Mouse (Mus musculus) heart, embryonic 10.5 days (tissue): ENCODE results near the gene Nkx1-1. TPM values are rescaled to one million over a fixed set of nuclear protein-coding genes. Genes with fewer than 3 reads are reported as not detected.

Experiments used
- DNase-seq: peaks from one replicate; pipeline ENCODE4 v3.0.0-alpha.2; 2017; ENCODE audit warnings: low spot score
- H3K27ac ChIP-seq: fragments of 300-500 bp; sonication (generic); 2 replicates; pipeline ENCODE4 v1.5.1; 2016; ENCODE audit warnings: mild to moderate bottlenecking
- H3K27me3 ChIP-seq: fragments of 300-500 bp; sonication (generic); 2 replicates; pipeline ENCODE4 v1.6.1; 2016; ENCODE audit warnings: mild to moderate bottlenecking; ENCODE audit not compliant: poor library complexity, insufficient read depth, severe bottlenecking
- H3K36me3 ChIP-seq: fragments of 300-500 bp; sonication (generic); 2 replicates; pipeline ENCODE4 v1.6.1; 2016; ENCODE audit warnings: mild to moderate bottlenecking, moderate library complexity
- H3K4me1 ChIP-seq: fragments of 300-500 bp; sonication (generic); 2 replicates; pipeline ENCODE4 v1.6.1; 2016; ENCODE audit warnings: mild to moderate bottlenecking
- H3K4me3 ChIP-seq: fragments of 300-500 bp; sonication (generic); 2 replicates; pipeline ENCODE4 v1.5.1; 2016; ENCODE audit warnings: mild to moderate bottlenecking, moderate library complexity
- H3K9me3 ChIP-seq: fragments of 300-500 bp; sonication (generic); 2 replicates; pipeline ENCODE4 v1.6.1; 2016; ENCODE audit warnings: mild to moderate bottlenecking, moderate library complexity
- WGBS: fragments of 180-500 bp; shearing (Covaris S2); methylation state at CpG from one replicate; pipeline ENCODE4 v1.1.7; 2016; 5-methylcytosine and 5-hydroxymethylcytosine counted together
- polyA plus RNA-seq: library from polyadenylated mRNA; unstranded; fragments of >200 nt; fragmentation: Nextera tagmentation; extraction: Ambion mirVana; gene quantifications from 2 replicates; pipeline ENCODE4 v1.2.1, GENCODE M21; 2016

Gene Nkx1-1
- polyA plus RNA-seq, result not detected in 2 replicates

DNA sequence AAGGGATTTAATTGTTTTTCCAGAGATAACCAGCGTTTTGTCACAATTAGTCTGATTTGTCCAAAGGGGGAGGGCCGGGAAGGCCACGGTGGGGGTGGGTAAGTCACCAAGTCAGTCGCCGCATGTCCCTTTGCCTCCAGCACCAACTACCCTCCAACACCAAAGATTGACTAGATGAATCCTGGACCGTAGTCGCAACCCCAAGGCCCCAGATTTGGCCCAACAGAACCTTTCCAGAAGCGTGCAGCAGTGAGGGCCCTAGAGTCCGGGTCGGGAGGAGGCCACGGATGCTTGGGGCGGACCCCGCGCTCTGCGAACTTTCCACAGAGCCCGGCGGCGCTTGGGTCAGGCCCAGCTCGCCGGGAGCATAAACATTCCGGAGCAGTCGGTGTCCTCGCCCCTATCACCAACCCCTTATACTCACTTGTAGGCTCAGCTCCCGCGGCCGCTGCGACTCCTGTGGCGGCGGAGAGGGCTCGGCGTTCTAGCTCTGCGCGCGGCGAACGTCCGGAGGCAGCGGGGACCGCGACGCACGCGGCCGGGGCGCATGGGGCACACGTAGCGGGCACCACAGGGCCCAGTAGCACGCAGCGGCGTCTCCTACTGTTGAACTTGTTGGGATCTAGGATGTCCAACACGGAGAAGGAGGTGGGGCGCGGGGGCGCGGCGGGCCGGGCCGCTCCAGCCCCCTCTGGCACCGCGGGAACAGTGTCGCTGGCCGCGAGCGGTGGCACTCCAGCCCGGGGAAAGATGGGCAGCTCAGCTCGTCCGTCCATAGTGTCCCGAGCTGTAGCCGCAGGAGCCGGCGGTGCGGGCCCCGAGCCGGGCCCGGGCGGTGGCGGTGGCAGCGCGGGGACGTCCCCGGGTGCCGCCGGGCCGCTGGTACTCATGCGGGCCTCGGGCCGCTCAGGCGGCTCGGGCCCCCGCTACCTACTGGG lies at the start of gene Nkx1-1:
TSS of gene Nkx1-1 (minus strand) at position 776 of the 938 bp plus-strand sequence.
- Histone ChIP-seq H3K27me3 (peaks cover 100% of the 10 kb centered on the region), H3K27ac (no peak within 1 kb of the TSS), H3K4me1 (peaks cover 50% of the 10 kb centered on the region), H3K9me3 (no peaks in the 10 kb centered on the region), H3K4me3 (peak within 1 kb of the TSS; percentile 49), H3K36me3 (no peaks in the 10 kb centered on the region)
- WGBS, result under 1% methylated on average over 85 of the region's 90 CpGs
- DNase-seq, result no peak

DNA sequence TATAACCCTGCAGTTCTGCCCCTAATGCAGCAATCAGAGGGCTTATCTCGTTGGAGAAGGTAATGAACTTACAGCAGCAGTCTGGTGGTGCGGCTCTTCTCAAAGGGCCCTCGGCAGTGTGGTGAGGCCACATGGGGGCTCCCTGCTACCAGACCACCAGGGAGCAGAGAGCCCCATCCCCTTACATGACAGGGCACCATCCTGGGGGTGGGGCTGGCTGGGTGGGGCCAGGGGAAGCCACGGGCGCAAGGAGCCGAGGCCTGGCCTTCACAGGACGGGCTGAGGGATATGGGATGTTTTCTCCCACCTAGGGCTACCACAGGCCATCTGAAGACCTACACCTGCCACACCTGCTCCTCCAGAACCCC lies 47.5 kb upstream of the Nkx1-1 start:
- Histone ChIP-seq H3K36me3 (no peaks in the 10 kb centered on the region), H3K9me3 (no peaks in the 10 kb centered on the region), H3K27ac (no peak overlapping the region), H3K4me3 (no peak overlapping the region), H3K4me1 (peaks cover 24% of the 10 kb centered on the region), H3K27me3 (peaks cover 57% of the 10 kb centered on the region)
- 29% methylated on average over 7 of the region's 7 CpGs for WGBS
- DNase-seq, result no peak

DNA sequence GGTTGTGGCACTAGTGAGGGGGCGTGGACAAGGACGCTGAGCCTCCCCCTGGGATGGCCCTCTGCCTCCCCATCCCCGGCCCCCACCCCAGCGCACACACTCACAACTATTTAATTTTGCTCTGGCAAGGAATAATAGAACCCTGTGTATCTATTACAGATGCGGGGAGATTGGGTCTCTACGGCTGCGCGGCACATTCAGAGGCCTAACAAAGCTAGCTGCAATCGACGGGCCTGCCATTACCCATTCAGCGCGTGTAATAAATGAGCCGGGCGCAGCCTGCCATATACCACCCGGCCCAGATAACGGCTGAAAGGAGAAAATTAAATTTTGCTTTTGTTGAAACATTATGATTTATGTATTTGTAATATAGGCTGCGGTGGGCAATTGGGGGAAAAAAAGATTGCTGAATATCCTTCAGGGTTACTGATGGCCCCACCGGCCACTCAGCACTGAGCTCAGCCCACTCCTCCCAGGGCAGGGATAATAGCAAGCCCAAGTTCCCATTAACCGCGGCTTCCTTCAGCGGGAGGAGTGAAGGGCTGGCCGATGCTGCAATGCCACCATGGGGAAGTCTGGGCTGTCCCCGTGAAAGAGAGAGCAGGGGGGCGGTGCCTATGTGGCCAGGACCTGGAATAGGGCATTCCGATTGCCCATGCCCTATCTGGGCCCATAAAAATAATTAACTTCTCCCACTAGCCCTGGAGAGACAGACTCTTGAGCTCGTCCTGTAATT lies 47.0 kb upstream of the Nkx1-1 start:
- no peak overlapping the region for H3K4me3 ChIP-seq
- DNase-seq, result no peak
- no peak overlapping the region for H3K27ac ChIP-seq
- WGBS, result 63% methylated on average over 26 of the region's 26 CpGs
- peaks cover 55% of the 10 kb centered on the region for H3K27me3 ChIP-seq
- no peaks in the 10 kb centered on the region for H3K9me3 ChIP-seq
- peaks cover 18% of the 10 kb centered on the region for H3K4me1 ChIP-seq
- no peaks in the 10 kb centered on the region for H3K36me3 ChIP-seq

- Histone ChIP-seq H3K27ac (no peak overlapping the region), H3K9me3 (no peaks in the 10 kb centered on the region), H3K4me3 (no peak overlapping the region), H3K4me1 (peaks cover 6% of the 10 kb centered on the region), H3K36me3 (no peaks in the 10 kb centered on the region), H3K27me3 (peaks cover 60% of the 10 kb centered on the region)
- WGBS, result 68% methylated on average over 11 of the region's 11 CpGs
- no peak for DNase-seq
Measured at GRCm38 (mm10) chr5:33465464-33465863, 31.7 kb upstream of the Nkx1-1 start.

- Histone ChIP-seq H3K27me3 (peaks cover 62% of the 10 kb centered on the region), H3K36me3 (no peaks in the 10 kb centered on the region), H3K4me3 (no peak overlapping the region), H3K4me1 (peaks cover 6% of the 10 kb centered on the region), H3K27ac (no peak overlapping the region), H3K9me3 (no peaks in the 10 kb centered on the region)
- 61% methylated on average over 7 of the region's 7 CpGs for WGBS
- no peak for DNase-seq
Measured at GRCm38 (mm10) chr5:33464390-33464789, 30.6 kb upstream of the Nkx1-1 start.

- 59% methylated on average over 2 of the region's 2 CpGs for WGBS
Measured at GRCm38 (mm10) chr5:33459111-33459510, 25.3 kb upstream of the Nkx1-1 start.

GRCm38 (mm10) chr5:33458132-33458622 lies 24.4 kb upstream of the Nkx1-1 start:
- Histone ChIP-seq H3K4me1 (peaks cover 3% of the 10 kb centered on the region; the same call in 1 of the 2 replicates), H3K36me3 (no peaks in the 10 kb centered on the region), H3K9me3 (no peaks in the 10 kb centered on the region), H3K27me3 (peaks cover 55% of the 10 kb centered on the region), H3K4me3 (no peak overlapping the region), H3K27ac (no peak overlapping the region)
- WGBS, result 63% methylated on average over 3 of the region's 3 CpGs
- DNase-seq, result no peak

More at GRCm38 (mm10) chr5:33459111-33459510, 25.3 kb upstream of the Nkx1-1 start:
- Histone ChIP-seq H3K4me3 (no peak overlapping the region), H3K27ac (no peak overlapping the region), H3K27me3 (peaks cover 57% of the 10 kb centered on the region), H3K4me1 (peaks cover 3% of the 10 kb centered on the region; the same call in 1 of the 2 replicates), H3K36me3 (no peaks in the 10 kb centered on the region), H3K9me3 (no peaks in the 10 kb centered on the region)
- no peak for DNase-seq

DNA sequence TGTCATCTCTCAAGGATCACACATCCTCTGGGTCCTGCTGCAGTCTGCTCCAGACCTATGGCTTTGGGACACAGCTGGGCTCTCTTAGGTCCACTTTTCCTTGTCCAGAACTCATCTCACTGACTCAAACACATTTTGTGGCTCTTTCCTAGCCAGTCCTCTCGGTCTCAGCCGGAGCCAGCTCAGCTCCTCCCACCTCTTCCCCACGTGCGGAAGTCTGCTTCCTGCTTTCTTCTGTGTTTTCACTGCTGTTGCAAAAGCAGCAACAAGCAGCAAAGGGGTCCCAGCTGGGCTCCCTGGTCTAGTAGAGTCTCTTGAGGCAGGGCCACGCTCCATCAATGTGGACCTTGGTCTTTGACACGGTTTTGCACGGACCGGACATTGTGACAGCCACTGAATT lies 22.0 kb upstream of the Nkx1-1 start:
- Histone ChIP-seq H3K9me3 (no peaks in the 10 kb centered on the region), H3K4me3 (no peak overlapping the region), H3K4me1 (peaks cover 3% of the 10 kb centered on the region; the same call in 1 of the 2 replicates), H3K36me3 (no peaks in the 10 kb centered on the region), H3K27me3 (peaks cover 49% of the 10 kb centered on the region), H3K27ac (no peak overlapping the region)
- DNase-seq, result no peak
- 62% methylated on average over 8 of the region's 8 CpGs for WGBS

DNA sequence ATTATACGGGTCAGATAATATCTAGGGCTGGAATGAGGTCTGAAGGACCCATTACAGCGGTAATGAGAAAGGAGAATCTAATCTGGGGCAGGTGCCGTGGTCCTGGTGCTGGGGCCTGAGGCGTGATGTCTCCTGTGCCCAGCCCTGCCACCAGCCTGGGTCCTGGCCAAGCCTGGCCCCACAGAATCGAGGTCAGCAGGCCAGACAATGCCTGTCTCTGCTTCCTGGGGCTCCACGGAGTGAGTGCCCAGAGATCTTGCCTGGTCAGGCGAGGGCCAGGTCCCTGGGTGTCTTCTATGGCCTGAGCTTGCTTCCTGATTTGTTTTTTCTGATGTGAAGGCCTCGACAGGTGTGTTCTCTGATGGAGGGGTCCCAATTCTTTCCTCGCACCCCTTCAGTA lies 10.0 kb upstream of the Nkx1-1 start:
- Histone ChIP-seq H3K27me3 (peaks cover 71% of the 10 kb centered on the region), H3K4me3 (no peak overlapping the region), H3K9me3 (no peaks in the 10 kb centered on the region), H3K4me1 (peaks cover 9% of the 10 kb centered on the region), H3K27ac (no peak overlapping the region), H3K36me3 (no peaks in the 10 kb centered on the region)
- 53% methylated on average over 9 of the region's 9 CpGs for WGBS
- DNase-seq, result no peak

DNA sequence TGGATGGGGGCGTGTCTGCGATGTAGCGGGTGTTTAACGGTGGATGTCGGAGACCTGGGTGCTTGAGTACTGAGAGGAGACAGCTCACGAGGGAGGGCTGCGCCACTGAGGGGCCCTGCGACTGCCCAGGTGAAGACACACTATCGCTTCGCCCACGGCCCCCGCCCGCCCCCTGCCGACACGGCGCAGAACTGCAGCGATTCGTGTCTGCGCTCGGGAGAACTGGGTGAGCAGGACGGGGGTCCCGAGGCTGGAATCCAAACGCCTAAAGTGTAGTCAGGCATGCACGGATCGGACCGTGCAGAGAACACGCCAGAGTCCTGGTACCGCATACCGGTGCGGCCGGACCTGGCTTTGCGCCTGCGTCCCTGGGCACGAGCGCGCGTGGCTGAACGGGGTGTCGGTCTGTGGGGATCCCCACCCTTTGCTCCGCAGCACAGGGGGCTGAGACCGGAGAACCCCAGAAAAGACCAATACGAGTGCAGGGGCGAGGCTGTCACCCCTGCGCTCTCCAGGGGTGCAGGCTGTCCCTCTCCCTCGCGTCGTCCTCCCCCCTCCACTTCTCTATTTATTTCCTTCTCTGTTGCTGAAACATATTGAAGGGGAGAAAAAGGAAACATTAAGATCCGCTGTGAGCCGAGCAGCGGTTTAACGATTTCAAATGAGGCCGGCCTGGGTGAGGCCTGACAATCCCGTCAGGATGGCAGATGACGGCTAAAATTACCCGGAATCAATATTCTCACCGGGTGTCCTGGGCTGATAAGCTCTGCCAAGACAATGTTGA lies 9.3 kb upstream of the Nkx1-1 start:
- Histone ChIP-seq H3K4me1 (peaks cover 13% of the 10 kb centered on the region), H3K36me3 (no peaks in the 10 kb centered on the region), H3K27me3 (peaks cover 77% of the 10 kb centered on the region), H3K27ac (no peak overlapping the region), H3K4me3 (peak overlapping the region; percentile 47), H3K9me3 (no peaks in the 10 kb centered on the region)
- DNase-seq, result peak; percentile 83
- 7% methylated on average over 56 of the region's 56 CpGs for WGBS

- Histone ChIP-seq H3K36me3 (no peaks in the 10 kb centered on the region), H3K9me3 (no peaks in the 10 kb centered on the region), H3K27me3 (peaks cover 97% of the 10 kb centered on the region), H3K4me1 (peaks cover 29% of the 10 kb centered on the region), H3K4me3 (peak overlapping the region; percentile 8; the same call in 1 of the 2 replicates), H3K27ac (no peak overlapping the region)
- WGBS, result 2% methylated on average over 23 of the region's 23 CpGs
- DNase-seq, result peak; percentile 95
Measured at GRCm38 (mm10) chr5:33438214-33438613, 4.4 kb upstream of the Nkx1-1 start.

DNA sequence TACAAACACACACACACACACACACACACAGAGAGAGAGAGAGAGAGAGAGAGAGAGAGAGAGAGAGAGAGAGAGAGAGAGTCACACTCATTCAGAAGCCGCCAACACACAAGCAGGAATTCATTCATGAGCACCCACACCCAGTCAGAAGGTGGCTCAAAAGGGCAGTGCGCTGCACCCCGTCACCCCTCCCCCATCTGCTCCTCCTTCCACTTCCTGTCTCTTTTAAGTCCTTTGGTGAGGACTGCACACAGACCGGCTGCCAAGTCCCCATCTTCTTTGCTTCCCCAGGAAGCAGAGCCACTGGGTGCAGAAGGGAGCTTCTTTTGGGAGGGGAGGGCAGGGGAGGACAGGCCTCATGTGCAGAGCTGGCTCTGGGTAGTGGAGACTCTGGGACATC lies 2.2 kb upstream of the Nkx1-1 start:
- Histone ChIP-seq H3K9me3 (no peaks in the 10 kb centered on the region), H3K4me3 (no peak overlapping the region), H3K27me3 (peaks cover 97% of the 10 kb centered on the region), H3K36me3 (no peaks in the 10 kb centered on the region), H3K27ac (no peak overlapping the region), H3K4me1 (peaks cover 41% of the 10 kb centered on the region)
- no peak for DNase-seq
- 0% methylated on average over 4 of the region's 4 CpGs for WGBS
